Comparison of ENCODE assay signal across 8 mouse cellular contexts in the genomic region with DNA sequence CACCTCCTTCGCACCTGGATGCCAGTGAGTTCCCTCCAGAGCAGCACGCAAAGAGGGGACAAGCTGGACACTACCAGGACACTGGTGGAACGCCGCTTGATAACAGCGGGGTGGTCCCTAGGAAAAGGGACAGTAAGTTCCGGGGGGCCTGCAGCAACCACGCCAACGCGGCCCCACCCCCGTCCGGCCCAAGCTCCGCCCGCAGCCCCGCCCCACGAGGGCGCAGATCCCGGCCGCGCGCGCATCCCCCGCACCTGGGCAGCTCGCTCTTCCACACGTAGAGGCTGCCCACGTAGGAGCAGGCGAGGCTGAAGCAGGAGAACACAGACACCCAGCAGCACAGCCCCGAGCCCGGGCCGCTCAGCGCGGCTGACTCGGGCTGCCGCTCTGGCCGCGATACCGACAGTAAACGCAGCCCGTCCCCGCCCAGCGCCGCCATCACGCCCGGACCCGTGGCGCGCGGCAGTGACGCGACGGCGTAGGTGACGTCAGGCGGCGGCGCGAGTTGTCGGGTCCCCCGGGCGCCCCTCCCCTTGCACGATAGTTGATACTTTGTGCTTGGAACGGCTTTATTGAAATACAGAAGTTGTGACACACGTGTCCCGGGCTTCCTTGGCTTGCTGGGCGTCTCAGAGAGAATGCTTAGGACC. TPM values are rescaled to one million over a fixed set of nuclear protein-coding genes. Genes with fewer than 3 reads are reported as not detected.
DNase-seq lines count a peak whose midpoint lies in the region; TF ChIP-seq lines count a peak whose summit lies in the region.

A gene (minus strand): TSS at position 463 of the 650 bp plus-strand sequence.

- H3K36me3 ChIP-seq in megakaryocyte, embryonic 14.5 days (replicated peaks; ENCODE audit: low read length): peaks cover 37% of the 10 kb centered on the region

- H3K27ac ChIP-seq in cortical plate, adult 2 months (ENCODE audit: insufficient read depth, low read length): peak within 1 kb of the TSS; percentile 98

- peak; percentile 65; the same call in 1 of the 2 replicates for TF ChIP-seq POLR2A in cortical plate, adult 2 months (IDR thresholded peaks at IDR 0.05; ENCODE audit: extremely low read depth, insufficient read depth, low read length)

- H3K27me3 ChIP-seq in megakaryocyte, embryonic 14.5 days (replicated peaks): no peaks in the 10 kb centered on the region

- TF ChIP-seq CTCF in cortical plate, adult 2 months (IDR thresholded peaks at IDR 0.05; ENCODE audit: extremely low read depth, insufficient read depth, low read length): no peak

- H3K4me3 ChIP-seq in cortical plate, adult 2 months (ENCODE audit: insufficient read depth, low read length): peak within 1 kb of the TSS; percentile 99
- peak within 1 kb of the TSS; percentile 98 for H3K4me3 ChIP-seq in megakaryocyte, embryonic 14.5 days (replicated peaks)

- DNase-seq in adipocyte (ENCODE audit: low spot score): peak; percentile 96
- peak; percentile 93 for DNase-seq in gastrocnemius, postnatal 10 days
- DNase-seq in induced T-regulatory cell, adult 2 months (ENCODE audit: low read depth): peak; percentile 95
- DNase-seq in left cerebral cortex, adult 8-10 months (ENCODE audit: low spot score in 2 of 2): peak; percentile 78 to 85
- DNase-seq in right cerebral cortex, adult 2 months (ENCODE audit: low spot score in 2 of 2): peak; percentile 88 to 93
- DNase-seq in urinary bladder, postnatal 10 days (ENCODE audit: low spot score): peak; percentile 60

- no peaks in the 10 kb centered on the region for H3K9me3 ChIP-seq in megakaryocyte, embryonic 14.5 days

- H3K4me1 ChIP-seq in cortical plate, adult 2 months (ENCODE audit: control insufficient read depth, insufficient read depth, low read length): peaks cover 4% of the 10 kb centered on the region; the same call in 1 of the 2 replicates
- H3K4me1 ChIP-seq in megakaryocyte, embryonic 14.5 days: peaks cover 30% of the 10 kb centered on the region

RNA-seq across cellular contexts. Expression of the gene that starts here (rescaled TPM):
- polyA plus RNA-seq in cortical plate, adult 2 months (2012; rRNA removed): 52.9 and 54.0 TPM in 2 replicates
- 10 to 100 TPM in 1 of 2 experiments, 1 to 10 TPM in 1; 8.8 to 10.1 TPM for total RNA-seq in gastrocnemius, postnatal 10 days (2021)
- total RNA-seq in left cerebral cortex, adult 8-10 months (2022): 10 to 100 TPM; 24.8 to 27.5 (median 25.1) TPM
- 17.9 and 27.3 TPM in 2 replicates for polyA plus RNA-seq in megakaryocyte, embryonic 14.5 days (2012; ENCODE audit: insufficient read depth, low replicate concordance)

Comparison
In these comparisons a context has a peak if more than half of its experiments do, and no peak if none do; other contexts are left out.
1. Peak in every context shown above with its lines: DNase-seq, H3K4me3 ChIP-seq and H3K27ac ChIP-seq.